Mouse (Mus musculus): ENCODE measurements around the gene Adcy2. TPM values are rescaled to one million over a fixed set of nuclear protein-coding genes. Genes with fewer than 3 reads are reported as not detected.

The Adcy2 gene
- polyA plus RNA-seq, 1 experiment = not detected

DNA sequence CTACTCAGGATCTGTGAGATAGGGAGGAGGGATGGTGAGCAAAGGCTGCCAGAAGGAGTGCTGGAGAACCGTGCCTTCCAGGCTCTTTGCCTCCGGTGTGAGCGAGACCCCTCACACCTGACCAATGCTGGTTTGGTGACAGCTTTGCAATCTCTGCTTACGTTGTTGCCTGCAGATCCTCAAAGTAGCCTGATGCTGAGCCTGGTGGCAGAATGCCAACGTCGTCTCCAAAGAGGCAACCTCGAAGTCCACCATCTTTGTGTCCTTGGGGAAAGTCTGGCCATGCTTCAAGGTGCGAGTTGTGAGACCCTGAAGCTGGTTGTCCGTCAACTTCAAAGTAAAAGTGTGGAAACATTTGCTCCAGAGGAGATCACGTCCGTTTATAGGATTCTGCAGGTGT lies 415.4 kb downstream of the Adcy2 start:
- Histone ChIP-seq H3K4me1 (peaks cover 39% of the 10 kb centered on the region), H3K9me3 (no peaks in the 10 kb centered on the region), H3K4me3 (replicated peaks) (no peak overlapping the region), H3K36me3 (replicated peaks; ENCODE audit: low read length) (peaks cover 66% of the 10 kb centered on the region), H3K27me3 (replicated peaks) (no peaks in the 10 kb centered on the region)
- TF ChIP-seq GATA1 (IDR thresholded peaks at IDR 0.05; ENCODE audit: borderline replicate concordance, low read length) = no peak
- no peak for TF ChIP-seq FLI1 (IDR thresholded peaks at IDR 0.05; ENCODE audit: low read length)

DNA sequence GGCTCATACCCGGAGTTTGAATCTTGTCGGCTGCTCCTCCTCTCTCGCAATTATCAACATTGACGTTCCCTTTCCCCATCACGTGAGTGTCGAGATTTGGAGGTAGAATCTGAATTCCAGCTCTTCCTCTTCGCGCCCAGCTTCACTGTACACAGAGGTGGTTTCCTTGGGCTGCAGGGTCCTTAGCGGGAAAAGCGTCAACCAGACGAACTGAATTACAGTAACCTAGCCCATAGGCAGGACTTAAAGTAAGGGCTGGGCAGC lies 416.9 kb downstream of the Adcy2 start:
- Histone ChIP-seq H3K4me3 (replicated peaks) (peak overlapping the region; percentile 94), H3K4me1 (peaks cover 26% of the 10 kb centered on the region), H3K9me3 (no peaks in the 10 kb centered on the region), H3K36me3 (replicated peaks; ENCODE audit: low read length) (peaks cover 63% of the 10 kb centered on the region), H3K27me3 (replicated peaks) (no peaks in the 10 kb centered on the region)
- TF ChIP-seq FLI1 (IDR thresholded peaks at IDR 0.05; ENCODE audit: low read length) (no peak), GATA1 (IDR thresholded peaks at IDR 0.05; ENCODE audit: borderline replicate concordance, low read length) (no peak)

DNA sequence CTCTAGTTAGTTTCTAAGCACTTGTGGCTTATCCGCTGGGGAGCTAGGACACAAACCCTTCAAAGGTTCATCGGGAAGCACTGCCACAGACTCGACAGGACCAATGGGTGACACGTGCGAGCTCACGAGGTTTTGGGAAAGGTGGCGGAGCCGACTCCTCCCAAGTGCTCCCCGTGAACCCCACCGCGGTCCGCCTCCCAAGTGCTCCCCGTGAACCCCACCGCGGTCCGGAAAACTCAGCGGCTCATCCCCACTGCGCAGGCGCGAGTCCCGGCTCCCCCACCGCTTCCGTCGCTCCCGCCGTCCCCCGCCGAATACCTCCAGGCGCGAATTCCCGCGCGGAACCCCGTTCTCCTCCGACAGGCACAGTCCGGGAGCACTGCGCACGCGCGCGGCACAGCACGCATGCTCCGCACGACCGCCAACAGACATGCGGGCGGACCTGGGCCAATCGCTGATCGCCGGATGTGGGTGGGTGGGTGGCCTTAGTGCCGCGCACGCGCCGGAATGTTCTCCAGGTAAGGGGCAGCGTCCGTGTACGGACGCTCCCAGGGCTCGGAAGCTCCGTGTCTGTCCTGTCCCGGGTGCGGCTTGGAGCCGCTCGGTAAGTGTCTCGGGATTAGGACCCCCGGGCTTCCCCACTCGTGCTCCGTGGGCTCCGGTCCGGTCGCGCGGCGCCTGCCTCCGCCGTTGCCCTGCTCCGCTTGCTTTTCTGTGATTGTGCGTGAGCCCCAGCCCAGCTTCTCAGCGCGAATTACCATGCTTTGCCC lies 417.4 kb downstream of the Adcy2 start, which contains the start of the genes Mtrr and Fastkd3:
Gene Mtrr, minus strand, starts transcription at position 403 of the 770 bp plus-strand sequence.
Gene Fastkd3, plus strand, starts transcription at position 488 of the 770 bp plus-strand sequence.
- H3K4me3 ChIP-seq (replicated peaks) = peak within 1 kb of the TSS; percentile 94
- H3K4me1 ChIP-seq = peaks cover 26% of the 10 kb centered on the region
- TF ChIP-seq GATA1 (IDR thresholded peaks at IDR 0.05; ENCODE audit: borderline replicate concordance, low read length) (no peak), FLI1 (IDR thresholded peaks at IDR 0.05; ENCODE audit: low read length) (no peak)
- peaks cover 63% of the 10 kb centered on the region for H3K36me3 ChIP-seq (replicated peaks; ENCODE audit: low read length)
- H3K9me3 ChIP-seq = no peaks in the 10 kb centered on the region
- H3K27me3 ChIP-seq (replicated peaks) = no peaks in the 10 kb centered on the region

DNA sequence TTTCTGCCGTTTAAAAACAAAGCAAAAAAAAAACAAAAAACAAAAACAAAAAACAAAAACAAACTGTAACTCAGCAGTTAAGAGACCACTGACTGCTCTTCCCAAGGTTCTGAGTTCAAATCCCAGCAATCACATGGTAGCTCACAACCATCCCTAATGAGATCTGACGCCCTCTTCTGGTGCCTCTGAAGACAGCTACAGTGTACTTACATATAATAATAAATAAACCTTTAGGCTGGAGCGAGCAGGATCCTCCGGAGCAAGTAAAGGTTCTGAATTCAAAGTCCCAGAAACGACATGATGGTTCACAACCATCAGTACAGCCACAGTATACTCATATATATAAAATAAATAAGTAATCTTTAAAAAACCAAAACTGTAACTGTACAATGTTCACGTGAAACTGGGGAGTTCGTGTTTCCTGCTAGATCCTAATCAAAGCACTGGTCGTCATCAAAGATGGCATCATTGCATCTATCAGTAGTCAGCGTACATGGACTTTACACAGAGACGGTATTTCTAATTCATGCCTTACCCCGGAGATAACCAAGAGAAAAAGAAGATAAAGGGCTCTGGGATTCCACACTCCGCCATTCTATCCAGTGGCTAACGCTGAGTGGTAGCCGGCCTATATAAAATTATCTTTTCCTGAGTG lies 418.1 kb downstream of the Adcy2 start:
- peak overlapping the region; percentile 94 for H3K4me3 ChIP-seq (replicated peaks)
- no peaks in the 10 kb centered on the region for H3K27me3 ChIP-seq (replicated peaks)
- H3K36me3 ChIP-seq (replicated peaks; ENCODE audit: low read length) = peaks cover 65% of the 10 kb centered on the region
- TF ChIP-seq GATA1 (IDR thresholded peaks at IDR 0.05; ENCODE audit: borderline replicate concordance, low read length) (no peak), FLI1 (IDR thresholded peaks at IDR 0.05; ENCODE audit: low read length) (no peak)
- H3K9me3 ChIP-seq = no peaks in the 10 kb centered on the region
- peaks cover 26% of the 10 kb centered on the region for H3K4me1 ChIP-seq

DNA sequence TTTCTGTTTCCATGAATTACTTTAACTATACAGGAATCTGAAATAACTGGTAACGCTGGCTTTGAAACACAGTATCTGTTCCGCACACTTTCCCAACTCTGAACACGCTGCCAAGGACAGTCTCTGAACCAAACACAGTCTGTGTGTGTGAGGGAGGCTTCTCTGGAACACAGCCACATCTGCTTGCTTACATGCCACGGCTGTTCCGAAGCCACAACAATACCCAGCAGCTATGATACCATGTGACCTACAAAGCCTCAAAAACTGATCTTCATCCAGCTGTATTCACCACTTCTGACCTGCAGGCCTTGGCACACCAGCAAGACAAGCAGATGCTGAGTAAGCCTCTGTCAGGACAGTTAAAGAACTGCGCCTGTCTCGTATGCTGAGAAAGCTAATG lies 421.4 kb downstream of the Adcy2 start:
- peaks cover 68% of the 10 kb centered on the region for H3K36me3 ChIP-seq (replicated peaks; ENCODE audit: low read length)
- H3K27me3 ChIP-seq (replicated peaks) = no peaks in the 10 kb centered on the region
- H3K4me1 ChIP-seq = peaks cover 13% of the 10 kb centered on the region
- H3K9me3 ChIP-seq = no peaks in the 10 kb centered on the region
- H3K4me3 ChIP-seq (replicated peaks) = no peak overlapping the region
- TF ChIP-seq FLI1 (IDR thresholded peaks at IDR 0.05; ENCODE audit: low read length) (no peak), GATA1 (IDR thresholded peaks at IDR 0.05; ENCODE audit: borderline replicate concordance, low read length) (no peak)

DNA sequence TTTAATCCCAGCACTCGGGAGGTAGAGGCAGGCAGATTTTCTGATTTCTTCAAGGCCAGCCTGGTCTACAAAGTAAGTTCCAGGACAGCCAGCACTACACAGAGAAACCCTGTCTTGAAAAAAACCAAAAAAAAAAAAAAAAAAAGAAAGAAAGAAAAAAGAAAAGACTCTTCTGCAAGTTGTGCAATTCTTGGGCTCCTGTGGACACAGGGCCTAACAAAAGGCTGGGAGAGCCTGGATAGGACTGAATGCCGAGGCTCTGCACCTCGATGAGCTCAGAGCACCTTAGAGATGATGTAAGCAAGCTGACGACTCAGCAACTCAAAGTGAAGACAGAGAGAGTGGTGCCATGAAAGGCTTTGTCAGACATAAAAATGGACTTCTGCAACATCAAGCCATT lies 424.9 kb downstream of the Adcy2 start:
- no peaks in the 10 kb centered on the region for H3K9me3 ChIP-seq
- H3K4me1 ChIP-seq = no peaks in the 10 kb centered on the region
- no peaks in the 10 kb centered on the region for H3K27me3 ChIP-seq (replicated peaks)
- H3K36me3 ChIP-seq (replicated peaks; ENCODE audit: low read length) = peaks cover 90% of the 10 kb centered on the region
- H3K4me3 ChIP-seq (replicated peaks) = no peak overlapping the region
- TF ChIP-seq GATA1 (IDR thresholded peaks at IDR 0.05; ENCODE audit: borderline replicate concordance, low read length) = no peak
- TF ChIP-seq FLI1 (IDR thresholded peaks at IDR 0.05; ENCODE audit: low read length) = no peak

DNA sequence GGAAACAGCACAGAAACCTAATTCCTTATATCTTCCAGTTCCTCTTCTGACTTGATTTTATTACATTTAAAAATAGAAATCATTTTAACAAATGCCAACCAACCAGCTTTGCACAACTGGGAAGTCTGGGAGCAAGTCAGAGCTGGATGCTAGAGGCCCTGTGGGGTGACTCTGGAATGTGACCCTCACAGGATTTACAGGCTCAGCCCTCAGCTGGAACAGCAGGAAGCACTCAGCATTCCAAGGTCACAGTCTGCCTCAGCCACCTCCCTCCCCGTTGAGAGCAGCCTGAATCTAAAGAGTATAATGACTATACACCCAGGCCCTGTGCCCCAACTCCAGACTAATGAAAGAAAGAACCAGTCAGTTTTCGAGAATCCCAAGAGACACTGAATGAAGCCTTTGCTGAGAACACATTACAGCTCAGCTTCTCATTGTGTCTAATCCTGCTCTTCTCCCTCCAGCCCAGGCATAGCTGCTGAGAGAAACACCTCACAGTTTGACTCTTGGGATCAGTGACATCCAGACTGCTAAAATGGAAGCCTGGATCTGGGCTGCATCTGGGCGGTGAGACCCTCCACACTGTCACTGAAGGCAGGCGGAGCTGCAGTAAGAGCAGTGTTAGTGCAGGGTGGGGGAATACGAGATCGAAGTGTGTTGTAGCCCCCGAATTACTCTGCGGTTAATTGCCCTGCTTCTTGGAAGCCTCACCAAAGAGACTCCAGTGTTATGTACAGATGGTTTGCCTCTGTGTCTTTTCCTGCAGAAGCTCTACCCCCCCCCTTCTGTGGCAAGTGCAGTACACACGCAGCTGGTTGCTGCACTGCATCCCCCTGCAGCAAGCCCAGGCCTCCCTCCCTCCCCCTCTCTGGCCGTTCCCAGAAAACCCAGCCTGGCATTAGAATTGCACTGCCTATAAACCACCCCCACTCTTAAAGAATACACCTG lies 426.1 kb downstream of the Adcy2 start:
- Histone ChIP-seq H3K4me1 (no peaks in the 10 kb centered on the region), H3K36me3 (replicated peaks; ENCODE audit: low read length) (peaks cover 92% of the 10 kb centered on the region), H3K4me3 (replicated peaks) (no peak overlapping the region), H3K9me3 (no peaks in the 10 kb centered on the region), H3K27me3 (replicated peaks) (no peaks in the 10 kb centered on the region)
- TF ChIP-seq FLI1 (IDR thresholded peaks at IDR 0.05; ENCODE audit: low read length) (no peak), GATA1 (IDR thresholded peaks at IDR 0.05; ENCODE audit: borderline replicate concordance, low read length) (no peak)

DNA sequence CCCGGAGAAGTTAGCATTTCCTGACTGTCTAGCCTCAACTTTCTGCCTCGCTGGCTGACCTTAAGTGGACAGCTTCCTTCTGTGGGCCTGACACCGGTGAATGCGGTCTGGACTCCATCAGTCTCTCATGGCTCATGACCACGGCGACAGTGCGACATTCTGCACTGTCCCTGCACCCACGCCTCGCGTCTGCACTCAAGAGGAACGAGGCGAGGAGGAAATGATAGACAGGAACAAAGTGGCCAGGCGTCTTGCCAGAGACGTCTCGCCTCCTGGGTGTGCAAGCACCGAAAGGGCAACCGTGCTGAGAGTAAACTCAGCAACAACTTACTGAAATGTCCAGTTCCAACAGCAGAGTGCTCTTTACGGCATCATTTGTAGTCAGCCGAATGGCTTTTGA lies 427.1 kb downstream of the Adcy2 start:
- no peaks in the 10 kb centered on the region for H3K9me3 ChIP-seq
- H3K36me3 ChIP-seq (replicated peaks; ENCODE audit: low read length) = peaks cover 90% of the 10 kb centered on the region
- no peak overlapping the region for H3K4me3 ChIP-seq (replicated peaks)
- no peak for TF ChIP-seq GATA1 (IDR thresholded peaks at IDR 0.05; ENCODE audit: borderline replicate concordance, low read length)
- no peaks in the 10 kb centered on the region for H3K4me1 ChIP-seq
- H3K27me3 ChIP-seq (replicated peaks) = no peaks in the 10 kb centered on the region

All from megakaryocyte, embryonic 14.5 days (primary cell).